Mouse (Mus musculus): ENCODE results near the gene Tlk1.

Gene Tlk1

GRCm38 (mm10) chr2:70784447-70784846 is 41.1 kb downstream of the Tlk1 start:
- no peak for DNase-seq

- no peak for DNase-seq
Observed at GRCm38 (mm10) chr2:70783504-70783903, 42.0 kb downstream of the Tlk1 start.

- no peak for DNase-seq
Observed at GRCm38 (mm10) chr2:70779634-70780033, 45.9 kb downstream of the Tlk1 start.

- DNase-seq: no peak
Observed at GRCm38 (mm10) chr2:70776744-70777143, 48.8 kb downstream of the Tlk1 start.

GRCm38 (mm10) chr2:70764734-70765133 is 60.8 kb downstream of the Tlk1 start:
- DNase-seq: no peak

GRCm38 (mm10) chr2:70762741-70763140 is 62.8 kb downstream of the Tlk1 start:
- no peak for DNase-seq

- no peak for DNase-seq
Observed at GRCm38 (mm10) chr2:70752149-70752548, 73.4 kb downstream of the Tlk1 start.

- DNase-seq: no peak
Observed at GRCm38 (mm10) chr2:70751655-70752054, 73.9 kb downstream of the Tlk1 start.

- DNase-seq: no peak
Observed at GRCm38 (mm10) chr2:70742588-70742987, 82.9 kb downstream of the Tlk1 start.

GRCm38 (mm10) chr2:70741901-70742300 is 83.6 kb downstream of the Tlk1 start:
- no peak for DNase-seq

GRCm38 (mm10) chr2:70736008-70736407 is 89.5 kb downstream of the Tlk1 start:
- no peak for DNase-seq

GRCm38 (mm10) chr2:70735534-70735933 is 90.0 kb downstream of the Tlk1 start:
- DNase-seq: no peak

- DNase-seq: no peak
Observed at GRCm38 (mm10) chr2:70727089-70727488, 98.4 kb downstream of the Tlk1 start.

- DNase-seq: no peak
Observed at GRCm38 (mm10) chr2:70723610-70724243, 101.8 kb downstream of the Tlk1 start.

GRCm38 (mm10) chr2:70710878-70711277 is 114.7 kb downstream of the Tlk1 start:
- no peak for DNase-seq

- DNase-seq: no peak
Observed at GRCm38 (mm10) chr2:70710236-70710635, 115.3 kb downstream of the Tlk1 start.

- DNase-seq: no peak
Observed at GRCm38 (mm10) chr2:70708986-70709730, 116.4 kb downstream of the Tlk1 start.

GRCm38 (mm10) chr2:70702403-70702802 is 123.1 kb downstream of the Tlk1 start:
- no peak for DNase-seq

- no peak for DNase-seq
Observed at GRCm38 (mm10) chr2:70701571-70701970, 124.0 kb downstream of the Tlk1 start.

GRCm38 (mm10) chr2:70700851-70701250 is 124.7 kb downstream of the Tlk1 start:
- DNase-seq: no peak

GRCm38 (mm10) chr2:70695712-70696111 is 129.8 kb downstream of the Tlk1 start:
- no peak for DNase-seq

GRCm38 (mm10) chr2:70690195-70690594 is 135.3 kb downstream of the Tlk1 start:
- no peak for DNase-seq

- no peak for DNase-seq
Observed at GRCm38 (mm10) chr2:70688454-70689078, 137.0 kb downstream of the Tlk1 start.

- DNase-seq: no peak
Observed at GRCm38 (mm10) chr2:70682324-70682723, 143.2 kb downstream of the Tlk1 start.
